Mouse (Mus musculus): ENCODE data around the gene Trp53rka. TPM values are rescaled to one million over a fixed set of nuclear protein-coding genes. Genes with fewer than 3 reads are reported as not detected.
"Not testable (repeated sequence)": the region's sequence is repeated elsewhere in the genome, so short reads cannot be mapped to it uniquely, and the experiment has no call there.

Gene Trp53rka
- total RNA-seq (2021), result 10 to 100 TPM; 10.6 to 10.9 TPM
- long read RNA-seq, experiment 1, transcript Trp53rka-201 (2 exons, 1,880 nt), result major isoform, 16 of 18 reads
- long read RNA-seq, experiment 1, partial matches to known transcripts, result 0 of 18 reads
- long read RNA-seq, experiment 1, other reads (novel, unspliced or antisense), result 2 of 18 reads
- long read RNA-seq, experiment 2, transcript Trp53rka-201 (2 exons, 1,880 nt), result major isoform, 22 of 24 reads
- long read RNA-seq, experiment 2, partial matches to known transcripts, result 0 of 24 reads
- long read RNA-seq, experiment 2, other reads (novel, unspliced or antisense), result 2 of 24 reads

- intact Hi-C loops (cut with DNase I), result no loop called here
- peak; percentile 86 for DNase-seq
These were observed at the start of gene Trp53rka for GRCm38 (mm10) chr2:165492648-165493553. Trp53rka (minus strand) TSS chr2:165493324.

DNA sequence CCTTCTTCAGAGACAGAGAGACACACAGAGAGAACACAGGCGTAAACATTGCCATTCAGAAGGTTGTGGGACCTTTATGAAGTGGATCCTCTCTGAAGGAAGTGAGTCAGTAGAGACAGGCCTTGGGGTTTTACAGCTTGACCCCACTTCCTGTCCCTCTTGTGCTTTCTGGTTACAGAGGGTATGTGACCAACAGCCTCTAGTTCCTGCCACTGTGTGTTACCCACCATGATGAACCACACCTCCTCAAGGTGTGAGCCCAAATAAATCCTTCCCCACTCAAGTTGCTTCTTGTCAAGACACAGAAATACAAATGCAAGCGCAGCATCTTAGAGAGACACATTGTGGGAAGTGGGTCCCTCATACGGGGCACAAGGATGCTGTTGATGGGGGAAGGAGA, 47.9 kb upstream of the Trp53rka start:
- no peak for DNase-seq
- intact Hi-C loops (cut with DNase I), result no loop called here

GRCm38 (mm10) chr2:165533789-165534188, 40.7 kb upstream of the Trp53rka start:
- intact Hi-C loops (cut with DNase I), result no loop called here
- no peak for DNase-seq

- peak; percentile 70 to 78 for DNase-seq
- intact Hi-C loops (cut with DNase I), result loop anchor here (2.0 to 10.0 kb wide), 3 partner anchors 163 to 376 kb away; no protein-coding TSS in a partner anchor
These were observed 36.0 kb upstream of the Trp53rka start for GRCm38 (mm10) chr2:165529106-165529505.

- intact Hi-C loops (cut with DNase I), result loop anchor here (5.0 to 10.0 kb wide), 2 partner anchors 167 to 379 kb away; no protein-coding TSS in a partner anchor
- DNase-seq, result no peak
These were observed 32.5 kb upstream of the Trp53rka start for GRCm38 (mm10) chr2:165525609-165526008.

- DNase-seq, result no peak
- intact Hi-C loops (cut with DNase I), result no loop called here
These were observed 22.1 kb upstream of the Trp53rka start for GRCm38 (mm10) chr2:165515178-165515728.

- intact Hi-C loops (cut with DNase I), result no loop called here
- DNase-seq, result peak; percentile 41 to 57
These were observed 19.9 kb upstream of the Trp53rka start for GRCm38 (mm10) chr2:165512870-165513600.

DNA sequence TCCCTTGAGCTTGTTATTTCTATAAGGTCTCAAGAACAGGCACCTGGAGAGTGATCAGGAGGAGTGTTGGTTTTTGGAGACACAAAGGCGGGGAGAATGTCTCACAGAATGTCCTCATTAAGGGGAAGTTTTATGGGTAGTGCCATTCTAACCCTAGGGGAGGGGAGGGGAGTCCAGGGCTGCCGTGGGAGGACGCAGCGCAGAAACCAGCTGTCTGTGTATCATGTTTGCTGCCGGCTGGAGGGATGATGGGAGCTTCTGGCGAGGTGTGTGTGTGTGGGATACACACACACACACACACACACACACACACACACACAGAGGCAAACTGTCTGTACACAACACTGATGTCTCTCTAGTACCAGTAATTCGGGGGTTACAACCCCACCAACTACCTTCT, 19.3 kb upstream of the Trp53rka start:
- no peak for DNase-seq
- intact Hi-C loops (cut with DNase I), result no loop called here

GRCm38 (mm10) chr2:165511530-165511929, 18.4 kb upstream of the Trp53rka start:
- intact Hi-C loops (cut with DNase I), result not testable (repeated sequence)

GRCm38 (mm10) chr2:165510914-165511458, 17.9 kb upstream of the Trp53rka start:
- intact Hi-C loops (cut with DNase I); DNase-seq: not testable (repeated sequence)

More at GRCm38 (mm10) chr2:165511530-165511929, 18.4 kb upstream of the Trp53rka start:
- DNase-seq, result not testable (repeated sequence)

DNA sequence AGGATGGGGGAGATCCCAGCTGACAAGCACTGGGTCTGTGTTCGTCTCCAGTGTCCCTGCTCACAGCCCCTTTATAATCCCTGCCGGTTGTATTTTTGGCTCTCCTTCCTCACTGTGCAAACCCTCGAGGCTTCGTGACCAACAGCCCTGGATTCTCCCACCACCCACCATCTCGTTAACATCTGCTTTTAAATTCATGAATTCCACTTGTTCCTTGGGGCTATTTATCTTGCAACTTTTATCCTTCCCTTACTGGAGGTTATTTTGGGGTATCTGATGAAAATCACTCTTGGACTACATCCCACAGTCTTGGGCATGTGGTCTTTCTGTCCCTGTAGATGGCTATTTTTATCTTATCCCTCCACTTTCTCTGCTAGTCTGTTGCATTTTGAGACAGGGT, 17.3 kb upstream of the Trp53rka start:
- no peak for DNase-seq
- intact Hi-C loops (cut with DNase I), result no loop called here

GRCm38 (mm10) chr2:165509686-165510085, 16.6 kb upstream of the Trp53rka start:
- intact Hi-C loops (cut with DNase I), result no loop called here
- no peak for DNase-seq

DNA sequence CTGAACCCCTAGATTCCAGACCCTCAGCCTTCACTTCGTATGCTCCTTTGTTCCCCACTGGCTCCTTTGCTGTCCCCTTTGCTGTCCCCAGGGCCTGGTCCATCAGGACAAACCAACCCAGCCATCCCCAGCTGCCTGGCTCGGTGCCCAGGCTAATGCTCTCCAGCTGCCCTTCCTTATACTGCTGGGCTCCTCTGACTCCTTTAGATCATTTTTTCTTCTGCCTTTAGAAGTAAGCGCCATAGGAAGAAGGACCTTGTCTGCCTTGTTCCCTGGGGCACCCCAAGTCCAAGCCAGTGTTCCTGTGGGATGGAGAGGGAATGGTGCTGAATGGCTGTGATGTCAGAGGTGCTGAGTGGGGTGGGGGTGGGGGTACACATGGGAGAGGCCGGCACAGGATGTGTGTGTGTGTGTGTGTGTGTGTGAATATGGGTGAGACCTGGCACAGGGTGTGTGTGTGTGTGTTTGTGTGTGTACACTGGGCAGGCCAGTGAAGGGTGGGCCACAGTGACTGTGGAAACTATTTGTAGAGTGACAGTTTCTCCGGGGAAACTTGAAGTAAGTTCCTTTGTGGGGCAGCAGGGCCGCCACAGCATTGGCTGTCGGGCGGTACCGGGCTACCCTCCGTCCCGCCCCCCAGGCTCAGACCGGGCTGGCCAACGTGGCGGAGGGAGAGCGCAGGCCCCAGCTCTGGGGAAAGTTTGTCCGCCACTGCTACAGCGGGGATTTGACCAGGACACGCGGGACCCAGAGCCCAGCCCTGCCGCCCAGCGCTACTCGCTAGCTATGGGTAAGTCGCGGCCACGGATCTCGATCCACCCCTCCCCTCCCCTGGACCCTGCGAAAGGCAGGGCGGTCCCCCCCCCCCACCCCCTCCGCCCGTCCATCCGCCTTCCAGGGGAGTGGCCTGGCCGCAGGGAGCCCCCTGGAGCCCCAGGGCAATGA, 10.4 kb upstream of the Trp53rka start, which contains the start of gene Slc2a10:
Gene Slc2a10 (plus strand): TSS at position 529 of the 945 bp plus-strand sequence.
- DNase-seq, result peak; percentile 70 to 77
- intact Hi-C loops (cut with DNase I), result no loop called here

DNA sequence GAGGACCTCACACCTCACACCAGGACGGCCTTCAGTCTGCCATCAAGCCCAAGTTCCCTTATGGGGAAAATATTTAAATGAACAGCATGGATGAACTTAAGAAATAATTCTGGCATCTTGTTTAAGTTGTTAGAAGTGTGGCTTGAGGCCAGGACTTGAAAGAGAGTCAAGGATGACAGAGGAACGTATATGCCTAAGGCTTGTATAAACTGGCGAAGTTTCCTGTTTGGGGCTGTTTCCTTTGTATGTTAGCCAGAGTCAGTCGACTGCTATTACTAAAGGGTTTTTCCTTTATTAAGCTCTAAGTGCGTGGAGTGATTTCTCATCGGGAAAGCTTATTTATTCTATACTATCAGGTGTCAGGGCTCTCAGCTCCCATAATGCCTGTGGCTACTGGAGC, 5.7 kb upstream of the Trp53rka start:
- no peak for DNase-seq
- intact Hi-C loops (cut with DNase I), result no loop called here

- no peak for DNase-seq
- intact Hi-C loops (cut with DNase I), result no loop called here
These were observed 4.7 kb upstream of the Trp53rka start for GRCm38 (mm10) chr2:165497706-165498275.

DNA sequence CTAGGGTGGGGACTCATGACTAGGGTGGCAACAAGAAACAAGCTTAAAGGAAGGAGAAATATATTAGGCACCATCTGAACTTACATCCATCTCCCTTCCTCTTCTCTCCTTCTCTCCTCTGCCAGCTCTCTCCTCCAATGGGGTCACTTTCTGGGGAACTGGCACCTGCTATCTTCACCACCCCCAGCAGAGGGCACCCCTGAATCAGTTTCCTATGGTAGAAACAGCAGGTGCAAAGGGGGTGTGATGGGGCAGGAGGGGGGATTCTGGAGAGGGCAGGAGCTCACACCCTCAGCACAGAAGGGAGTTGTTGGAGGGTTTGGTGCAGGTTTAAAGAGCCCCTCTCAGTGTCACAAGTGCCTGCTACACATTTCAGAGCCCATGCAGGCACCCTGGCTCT, 3.1 kb upstream of the Trp53rka start:
- intact Hi-C loops (cut with DNase I), result no loop called here
- DNase-seq, result peak; percentile 26 to 59

- intact Hi-C loops (cut with DNase I), result no loop called here
- no peak for DNase-seq
These were observed 1.4 kb upstream of the Trp53rka start for GRCm38 (mm10) chr2:165494495-165494894.

DNA sequence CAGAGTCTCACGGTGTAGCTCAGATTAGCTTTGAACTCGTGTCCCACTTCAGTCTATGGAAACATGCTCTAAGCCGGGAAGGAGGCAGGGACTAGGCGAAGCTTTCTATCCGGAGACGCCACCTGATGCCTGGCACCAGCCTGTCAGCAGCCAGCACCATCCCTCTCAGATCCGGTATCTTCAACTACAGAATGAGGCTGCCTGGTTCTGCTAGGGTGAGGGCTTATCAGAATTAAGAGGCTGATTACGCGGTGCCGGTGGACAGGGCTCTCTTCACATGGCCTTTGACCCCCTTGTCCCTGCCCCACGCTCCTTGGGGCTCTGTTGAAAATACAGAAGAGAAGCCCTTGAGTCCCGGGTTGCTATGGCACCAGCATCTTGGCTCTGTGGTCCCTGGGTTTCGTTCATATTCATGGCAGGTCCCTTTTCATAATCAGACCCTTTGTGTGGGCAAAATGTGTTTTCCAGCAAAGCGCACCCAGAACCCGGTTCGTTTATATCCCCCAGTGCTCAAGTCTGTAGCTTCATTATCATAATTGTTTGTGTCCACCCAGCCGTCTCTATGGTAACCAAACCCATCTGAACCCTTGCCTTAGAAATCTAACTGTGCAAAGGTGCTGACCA, 575 bp upstream of the Trp53rka start:
- peak in 1 of 2 experiments; percentile 23 for DNase-seq
- intact Hi-C loops (cut with DNase I), result no loop called here

All from heart, postnatal 14 days (tissue).